Mouse (Mus musculus) adrenal gland, postnatal 14 days (tissue): Measurements from ENCODE around the gene Tapbpl. TPM values are rescaled to one million over a fixed set of nuclear protein-coding genes. Genes with fewer than 3 reads are reported as not detected.
A peak's percentile ranks its signal among the peaks of the same experiment; 100 is the strongest.

Source experiments
- DNase-seq: peaks from one replicate; pipeline ENCODE4 v3.0.0; 2021; ENCODE audit warnings: mixed read lengths
- total RNA-seq: library from RNA; stranded (reverse); gene quantifications from 2 replicates; pipeline ENCODE4 v1.2.3, GENCODE M21; 2021

Gene Tapbpl
- total RNA-seq, 1 experiment from 2014 or later: 12.6 TPM

GRCm38 (mm10) chr6:125240617-125241016 is 9.0 kb upstream of the Tapbpl start:
- no peak for DNase-seq

DNA sequence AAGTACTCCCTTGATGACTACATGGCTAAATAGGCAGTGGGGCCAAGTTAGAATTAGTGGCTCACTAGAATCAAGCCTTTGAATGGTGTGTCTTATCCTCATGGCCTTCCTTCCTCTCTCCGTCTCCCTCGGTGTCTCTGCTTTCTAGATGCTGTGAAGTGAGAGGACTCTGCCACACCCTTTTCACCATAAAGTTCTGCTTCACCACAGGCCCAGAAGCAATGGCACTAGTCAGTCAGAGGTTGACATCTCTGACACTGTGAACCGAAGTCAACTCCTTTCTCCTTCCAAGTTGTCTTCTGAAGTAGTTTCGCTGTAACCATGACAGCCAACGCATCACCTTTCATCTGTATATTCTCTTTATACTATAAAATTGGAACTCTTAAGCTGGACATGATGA is 7.9 kb upstream of the Tapbpl start:
- no peak for DNase-seq

GRCm38 (mm10) chr6:125238396-125238795 is 6.7 kb upstream of the Tapbpl start:
- no peak for DNase-seq

DNA sequence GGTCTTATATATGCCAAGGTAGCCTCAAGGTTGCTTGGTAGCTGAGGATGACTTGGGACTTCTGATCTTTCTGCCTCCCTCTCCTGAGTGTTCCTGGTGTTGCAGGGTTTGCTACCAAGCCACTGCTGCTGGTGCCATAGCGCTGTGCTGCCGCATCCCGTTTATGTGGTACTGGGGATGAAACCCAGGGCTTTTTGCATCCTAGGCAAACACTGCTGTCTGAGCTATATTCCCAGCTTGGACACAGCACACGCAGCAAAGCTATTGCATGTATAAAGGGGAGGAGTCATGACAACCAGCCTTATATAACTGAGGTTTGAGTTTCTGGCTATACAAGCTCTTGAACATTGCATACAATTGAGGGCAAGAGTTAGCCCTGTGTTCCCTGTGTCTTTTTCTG is 5.8 kb upstream of the Tapbpl start:
- DNase-seq: peak; percentile 4

DNA sequence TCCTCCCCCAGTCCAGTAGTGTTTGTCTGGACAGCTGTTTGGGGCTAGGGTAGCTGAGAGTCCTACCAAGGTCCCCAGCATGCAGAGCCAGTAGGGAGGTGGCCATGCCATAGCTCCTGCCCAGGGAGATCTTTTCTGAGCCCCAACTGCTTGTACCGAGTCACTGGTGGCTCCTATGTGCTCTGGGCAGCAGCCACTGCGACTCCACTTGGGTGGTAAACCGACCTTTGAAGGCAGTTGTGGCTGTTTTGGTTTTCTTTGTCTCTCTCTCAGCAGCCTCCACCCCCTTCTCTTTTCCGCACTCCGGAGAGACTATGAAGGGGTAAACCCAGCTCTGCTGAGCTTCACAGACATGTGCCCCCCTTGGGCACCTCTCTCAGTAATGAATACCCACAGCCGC is 5.1 kb upstream of the Tapbpl start, which contains the start of gene Cd27:
Gene Cd27, minus strand, starts transcription at position 229 of the 400 bp plus-strand sequence.
- DNase-seq: peak; percentile 5

DNA sequence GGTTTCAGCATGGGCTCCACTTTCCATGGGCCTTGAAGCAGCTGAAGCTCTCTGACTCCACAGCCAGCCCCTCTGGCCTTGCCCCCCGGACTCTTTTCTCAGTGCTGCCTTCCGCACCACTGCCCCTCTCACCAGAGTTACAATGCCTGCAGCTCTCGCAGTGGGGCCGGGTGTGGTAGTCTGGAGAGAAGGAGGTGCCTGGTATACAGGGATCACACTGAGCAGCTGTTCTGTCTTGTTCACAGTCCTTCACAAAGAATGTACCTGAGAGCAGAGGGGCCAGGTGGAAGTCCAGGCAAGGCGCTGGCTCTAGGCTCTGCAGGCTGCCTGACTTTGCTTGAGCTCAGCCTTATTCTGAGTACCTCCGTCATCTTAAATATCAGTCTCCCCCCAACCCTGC is 4.7 kb upstream of the Tapbpl start:
- no peak for DNase-seq

GRCm38 (mm10) chr6:125234520-125234828 is 2.8 kb upstream of the Tapbpl start:
- DNase-seq: no peak

DNA sequence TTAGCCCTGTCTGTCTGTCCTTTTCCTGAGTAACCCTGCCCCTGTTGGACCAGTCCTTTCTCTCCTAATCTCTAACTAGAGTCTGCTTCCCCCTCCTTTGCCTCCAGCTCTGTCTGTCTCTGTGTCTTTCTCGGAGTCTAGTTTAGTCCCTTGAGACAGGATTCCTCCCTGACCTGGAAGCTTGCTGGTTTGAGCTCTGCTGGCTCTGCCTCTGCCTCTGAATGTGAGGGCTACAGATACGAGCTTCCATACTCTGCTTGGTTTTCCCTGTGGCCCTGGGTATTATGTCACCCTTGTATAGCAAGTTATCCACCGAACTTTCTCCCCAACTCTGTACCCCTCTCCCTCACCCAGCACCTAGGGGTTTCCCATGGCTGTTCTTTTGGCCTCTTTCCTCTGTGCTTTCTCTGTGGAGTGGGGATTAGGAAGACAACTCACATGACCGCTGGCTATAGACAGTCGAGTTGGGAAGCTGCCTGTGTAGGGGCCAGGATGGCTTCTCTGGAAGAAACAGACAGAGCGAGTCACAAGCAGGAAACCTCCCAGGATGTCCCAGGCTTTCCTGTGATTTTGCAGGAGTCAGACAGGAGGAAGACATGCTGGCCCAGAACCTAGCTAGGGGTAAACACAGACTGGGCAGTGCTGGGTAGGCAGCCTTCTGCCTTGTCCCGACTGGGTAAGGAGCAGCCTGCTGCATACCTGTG is 2.3 kb upstream of the Tapbpl start:
- peak; percentile 17 for DNase-seq

- DNase-seq: no peak
These were observed 856 bp upstream of the Tapbpl start for GRCm38 (mm10) chr6:125232516-125232915.

GRCm38 (mm10) chr6:125232045-125232437 is 381 bp upstream of the Tapbpl start:
- DNase-seq: no peak

DNA sequence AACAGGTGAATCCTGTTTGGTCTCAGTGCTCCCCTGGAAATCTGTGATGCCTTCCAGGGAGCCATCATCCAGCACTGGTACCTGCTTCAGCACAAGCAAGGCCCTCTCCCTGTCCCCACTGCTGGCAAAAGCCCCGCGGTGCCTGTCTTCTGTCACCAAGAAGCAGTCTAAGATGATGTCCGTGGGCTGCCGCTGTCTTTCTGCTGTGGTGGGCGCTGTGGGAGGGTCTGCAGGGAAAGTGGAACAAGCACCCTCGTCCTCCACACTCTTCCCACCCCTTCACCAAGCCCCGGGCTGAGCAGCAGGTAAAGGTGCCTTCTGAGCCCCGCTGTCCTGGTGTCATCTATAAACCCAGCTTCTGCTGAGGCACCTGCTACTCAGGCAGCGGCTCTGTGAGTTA is 1.1 kb downstream of the Tapbpl start:
- no peak for DNase-seq

GRCm38 (mm10) chr6:125225518-125226115 is 6.0 kb downstream of the Tapbpl start:
- DNase-seq: no peak

- DNase-seq: no peak
These were observed 9.1 kb downstream of the Tapbpl start for GRCm38 (mm10) chr6:125222577-125222976.

DNA sequence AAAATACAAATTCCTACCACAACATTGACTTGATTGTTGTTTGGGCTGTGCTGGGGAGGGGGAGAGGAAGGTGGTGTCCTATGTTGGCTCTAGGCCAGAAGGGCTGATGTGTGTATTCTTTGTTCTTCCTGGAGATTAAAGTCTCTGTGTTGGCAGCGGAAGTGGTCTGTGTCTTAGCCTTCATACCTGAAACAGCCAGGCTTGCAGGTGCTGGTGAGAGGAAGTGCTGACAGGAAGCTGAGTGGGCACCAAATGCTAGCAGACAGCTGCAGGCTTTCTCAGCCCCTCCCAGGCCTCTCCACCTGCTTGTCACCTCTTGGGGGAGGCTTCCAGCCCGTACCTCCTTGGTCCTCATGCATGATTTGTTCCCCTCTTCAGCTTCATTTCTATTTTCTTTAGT is 9.5 kb downstream of the Tapbpl start:
- peak; percentile 34 for DNase-seq

- no peak for DNase-seq
These were observed 10.4 kb downstream of the Tapbpl start for GRCm38 (mm10) chr6:125221115-125221745.

GRCm38 (mm10) chr6:125218963-125219362 is 12.7 kb downstream of the Tapbpl start:
- DNase-seq: peak; percentile 72

GRCm38 (mm10) chr6:125217899-125218298 is 13.8 kb downstream of the Tapbpl start:
- no peak for DNase-seq

DNA sequence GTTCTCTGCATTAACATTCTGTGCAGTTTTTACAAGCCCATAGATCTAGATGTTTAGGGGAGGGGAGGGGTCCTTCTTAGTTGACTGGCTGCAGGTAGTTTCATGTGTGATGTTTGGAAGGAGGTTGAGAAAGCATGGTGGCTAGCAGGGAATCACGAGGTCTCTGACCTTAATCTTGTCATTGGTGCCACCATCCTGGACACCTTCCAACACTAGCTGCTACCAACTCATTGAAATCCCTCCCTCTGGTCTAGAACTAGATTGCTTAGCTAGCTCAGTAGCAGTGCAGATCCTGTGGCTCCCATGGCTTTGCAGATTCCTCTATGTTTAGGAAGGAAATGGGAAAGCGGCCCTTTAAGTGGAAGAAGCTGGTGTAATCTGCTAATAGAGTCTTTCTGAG is 14.8 kb downstream of the Tapbpl start:
- DNase-seq: peak; percentile 67

DNA sequence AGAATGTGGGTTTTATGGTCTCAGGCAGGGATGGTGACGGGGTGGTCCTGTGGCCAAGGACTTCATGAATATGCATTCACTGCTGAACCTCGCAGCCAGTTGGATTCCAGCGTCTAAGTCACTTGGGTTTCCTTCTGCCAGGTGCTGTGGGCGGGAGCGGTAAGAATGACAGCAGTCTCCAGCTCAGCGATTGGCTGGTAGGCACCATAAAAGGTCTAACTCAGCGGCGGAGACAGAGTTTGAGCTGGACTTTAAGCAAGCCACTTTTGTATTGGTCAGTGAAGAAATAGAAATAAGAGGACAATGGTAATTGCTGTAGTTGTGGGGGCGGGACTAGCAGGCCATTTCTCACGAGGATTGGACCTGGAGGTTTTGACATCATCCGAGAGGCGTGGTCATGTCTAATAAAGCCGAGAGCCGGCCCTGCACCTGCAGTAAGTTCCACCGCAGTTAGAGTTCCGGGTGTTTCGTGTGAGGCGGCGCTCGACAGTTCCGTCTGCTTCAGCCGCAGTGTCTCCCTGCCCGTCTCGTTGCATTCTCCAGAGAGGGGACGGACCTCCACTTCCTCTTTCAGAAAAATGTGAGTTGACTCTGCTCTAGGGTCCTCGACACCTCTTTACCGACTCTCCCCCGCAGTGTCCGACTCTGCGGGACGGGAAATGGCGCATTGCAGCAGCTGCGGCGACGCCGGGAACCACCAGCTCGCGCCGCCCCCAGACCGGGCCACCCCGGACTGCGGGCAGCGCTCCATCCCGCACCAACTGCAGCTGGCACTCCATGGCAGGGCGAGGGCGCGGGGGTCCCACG is 16.3 kb downstream of the Tapbpl start, which contains the start of gene Vamp1:
Gene Vamp1, plus strand, starts transcription at position 404 of the 807 bp plus-strand sequence.
- peak; percentile 96 for DNase-seq

DNA sequence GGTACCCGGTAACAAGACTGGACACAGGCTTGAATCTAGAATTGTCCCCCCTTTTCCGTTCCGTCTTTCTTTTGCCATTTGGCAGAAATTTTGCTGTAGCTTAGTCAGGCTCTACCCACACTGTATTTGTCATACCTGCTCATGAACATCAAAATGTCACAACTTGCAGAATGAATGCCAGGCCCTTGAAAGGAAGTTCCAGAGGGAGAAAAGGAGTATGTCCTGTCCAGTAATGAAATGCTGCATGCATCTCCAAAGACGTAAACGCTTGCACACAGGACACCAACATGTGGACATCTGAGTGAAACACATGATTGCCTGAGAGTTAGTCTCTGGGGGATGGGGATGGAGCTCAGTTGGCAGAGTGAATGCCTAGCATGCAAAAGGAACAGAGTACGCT is 17.9 kb downstream of the Tapbpl start:
- DNase-seq: no peak

GRCm38 (mm10) chr6:125213129-125213528 is 18.5 kb downstream of the Tapbpl start:
- no peak for DNase-seq

- peak; percentile 51 for DNase-seq
These were observed 19.0 kb downstream of the Tapbpl start for GRCm38 (mm10) chr6:125212621-125213020.

GRCm38 (mm10) chr6:125210436-125210835 is 21.2 kb downstream of the Tapbpl start:
- DNase-seq: no peak
